Mouse (Mus musculus): ENCODE results near the gene Adam17. TPM values are rescaled to one million over a fixed set of nuclear protein-coding genes. Genes with fewer than 3 reads are reported as not detected.
A peak's percentile ranks its signal among the peaks of the same experiment; 100 is the strongest.

Gene Adam17
- polyA plus RNA-seq, 1 experiment from 2014 or later = 35.6 TPM

- Histone ChIP-seq H3K4me3 (ENCODE audit: low read depth, low read length) (no peak overlapping the region), H3K27me3 (replicated peaks; ENCODE audit: control insufficient read depth, insufficient read depth, low read length) (no peaks in the 10 kb centered on the region), H3K9ac (ENCODE audit: low read depth, low read length) (no peak overlapping the region), H3K4me2 (no peak overlapping the region), H3K27ac (ENCODE audit: low read depth, low read length) (no peak overlapping the region), H3K9me3 (ENCODE audit: control insufficient read depth, low read length) (no peaks in the 10 kb centered on the region), H3K4me1 (replicated peaks; ENCODE audit: control insufficient read depth, insufficient read depth, low read length) (no peaks in the 10 kb centered on the region; the same call in 1 of the 2 replicates), H3K36me3 (ENCODE audit: control insufficient read depth, insufficient read depth, low read length) (peaks cover 59% of the 10 kb centered on the region)
- DNase-seq (ENCODE audit: low spot score) (no peak), ATAC-seq (replicated peaks; ENCODE audit: low FRiP score) (no peak)
- WGBS = 90% methylated on average over 4 of the region's 4 CpGs
Observed at GRCm38 (mm10) chr12:21306721-21307120, 66.7 kb downstream of the Adam17 start.

- ATAC-seq (replicated peaks; ENCODE audit: low FRiP score) = no peak
Observed at GRCm38 (mm10) chr12:21305741-21306140, 67.7 kb downstream of the Adam17 start.

GRCm38 (mm10) chr12:21302361-21302783 lies 71.1 kb downstream of the Adam17 start:
- H3K4me1 ChIP-seq (replicated peaks; ENCODE audit: control insufficient read depth, insufficient read depth, low read length) = no peaks in the 10 kb centered on the region; the same call in 1 of the 2 replicates
- no peak overlapping the region for H3K4me3 ChIP-seq (ENCODE audit: low read depth, low read length)
- WGBS = 49% methylated on average over 5 of the region's 5 CpGs
- H3K4me2 ChIP-seq = no peak overlapping the region
- H3K9me3 ChIP-seq (ENCODE audit: control insufficient read depth, low read length) = no peaks in the 10 kb centered on the region
- H3K27ac ChIP-seq (ENCODE audit: low read depth, low read length) = no peak overlapping the region
- ATAC-seq (replicated peaks; ENCODE audit: low FRiP score) = peak; percentile 71
- H3K9ac ChIP-seq (ENCODE audit: low read depth, low read length) = no peak overlapping the region
- H3K27me3 ChIP-seq (replicated peaks; ENCODE audit: control insufficient read depth, insufficient read depth, low read length) = no peaks in the 10 kb centered on the region
- peaks cover 59% of the 10 kb centered on the region for H3K36me3 ChIP-seq (ENCODE audit: control insufficient read depth, insufficient read depth, low read length)
- DNase-seq (ENCODE audit: low spot score) = no peak

More at GRCm38 (mm10) chr12:21305741-21306140, 67.7 kb downstream of the Adam17 start:
- Histone ChIP-seq H3K27me3 (replicated peaks; ENCODE audit: control insufficient read depth, insufficient read depth, low read length) (no peaks in the 10 kb centered on the region), H3K36me3 (ENCODE audit: control insufficient read depth, insufficient read depth, low read length) (peaks cover 63% of the 10 kb centered on the region), H3K27ac (ENCODE audit: low read depth, low read length) (no peak overlapping the region), H3K9ac (ENCODE audit: low read depth, low read length) (no peak overlapping the region), H3K4me1 (replicated peaks; ENCODE audit: control insufficient read depth, insufficient read depth, low read length) (no peaks in the 10 kb centered on the region; the same call in 1 of the 2 replicates), H3K4me3 (ENCODE audit: low read depth, low read length) (no peak overlapping the region), H3K4me2 (no peak overlapping the region), H3K9me3 (ENCODE audit: control insufficient read depth, low read length) (no peaks in the 10 kb centered on the region)
- 81% methylated on average over 4 of the region's 4 CpGs for WGBS
- DNase-seq (ENCODE audit: low spot score) = no peak

GRCm38 (mm10) chr12:21301932-21302331 lies 71.5 kb downstream of the Adam17 start:
- Histone ChIP-seq H3K4me2 (no peak overlapping the region), H3K4me3 (ENCODE audit: low read depth, low read length) (no peak overlapping the region), H3K9ac (ENCODE audit: low read depth, low read length) (no peak overlapping the region), H3K36me3 (ENCODE audit: control insufficient read depth, insufficient read depth, low read length) (peaks cover 60% of the 10 kb centered on the region), H3K27me3 (replicated peaks; ENCODE audit: control insufficient read depth, insufficient read depth, low read length) (no peaks in the 10 kb centered on the region), H3K27ac (ENCODE audit: low read depth, low read length) (peak overlapping the region; percentile 41; the same call in 1 of the 2 replicates), H3K9me3 (ENCODE audit: control insufficient read depth, low read length) (no peaks in the 10 kb centered on the region), H3K4me1 (replicated peaks; ENCODE audit: control insufficient read depth, insufficient read depth, low read length) (no peaks in the 10 kb centered on the region; the same call in 1 of the 2 replicates)
- WGBS = 81% methylated on average over 8 of the region's 8 CpGs
- DNase-seq (ENCODE audit: low spot score) = no peak
- ATAC-seq (replicated peaks; ENCODE audit: low FRiP score) = no peak

GRCm38 (mm10) chr12:21301324-21301723 lies 72.1 kb downstream of the Adam17 start:
- H3K36me3 ChIP-seq (ENCODE audit: control insufficient read depth, insufficient read depth, low read length) = peaks cover 57% of the 10 kb centered on the region
- no peak overlapping the region for H3K4me2 ChIP-seq
- H3K27me3 ChIP-seq (replicated peaks; ENCODE audit: control insufficient read depth, insufficient read depth, low read length) = no peaks in the 10 kb centered on the region
- DNase-seq (ENCODE audit: low spot score) (no peak), ATAC-seq (replicated peaks; ENCODE audit: low FRiP score) (no peak; the same call in 1 of the 2 replicates)
- no peak overlapping the region for H3K4me3 ChIP-seq (ENCODE audit: low read depth, low read length)
- H3K9ac ChIP-seq (ENCODE audit: low read depth, low read length) = no peak overlapping the region
- H3K9me3 ChIP-seq (ENCODE audit: control insufficient read depth, low read length) = no peaks in the 10 kb centered on the region
- H3K4me1 ChIP-seq (replicated peaks; ENCODE audit: control insufficient read depth, insufficient read depth, low read length) = no peaks in the 10 kb centered on the region; the same call in 1 of the 2 replicates
- no peak overlapping the region for H3K27ac ChIP-seq (ENCODE audit: low read depth, low read length)
- 79% methylated on average over 7 of the region's 7 CpGs for WGBS

GRCm38 (mm10) chr12:21298856-21299255 lies 74.6 kb downstream of the Adam17 start:
- WGBS = 91% methylated on average over 11 of the region's 11 CpGs
- no peak for ATAC-seq (replicated peaks; ENCODE audit: low FRiP score)
- H3K27ac ChIP-seq (ENCODE audit: low read depth, low read length) = no peak overlapping the region

GRCm38 (mm10) chr12:21289651-21290050 lies 83.8 kb downstream of the Adam17 start:
- Histone ChIP-seq H3K27ac (ENCODE audit: low read depth, low read length) (no peak overlapping the region), H3K4me2 (no peak overlapping the region), H3K27me3 (replicated peaks; ENCODE audit: control insufficient read depth, insufficient read depth, low read length) (no peaks in the 10 kb centered on the region), H3K4me3 (ENCODE audit: low read depth, low read length) (no peak overlapping the region), H3K9me3 (ENCODE audit: control insufficient read depth, low read length) (no peaks in the 10 kb centered on the region), H3K4me1 (replicated peaks; ENCODE audit: control insufficient read depth, insufficient read depth, low read length) (peaks cover 9% of the 10 kb centered on the region; the same call in 1 of the 2 replicates), H3K36me3 (ENCODE audit: control insufficient read depth, insufficient read depth, low read length) (peaks cover 21% of the 10 kb centered on the region), H3K9ac (ENCODE audit: low read depth, low read length) (no peak overlapping the region)
- 79% methylated on average over 6 of the region's 6 CpGs for WGBS
- DNase-seq (ENCODE audit: low spot score) (no peak), ATAC-seq (replicated peaks; ENCODE audit: low FRiP score) (no peak)

More at GRCm38 (mm10) chr12:21298856-21299255, 74.6 kb downstream of the Adam17 start:
- Histone ChIP-seq H3K4me3 (ENCODE audit: low read depth, low read length) (no peak overlapping the region), H3K9me3 (ENCODE audit: control insufficient read depth, low read length) (no peaks in the 10 kb centered on the region), H3K9ac (ENCODE audit: low read depth, low read length) (no peak overlapping the region), H3K36me3 (ENCODE audit: control insufficient read depth, insufficient read depth, low read length) (peaks cover 56% of the 10 kb centered on the region), H3K27me3 (replicated peaks; ENCODE audit: control insufficient read depth, insufficient read depth, low read length) (no peaks in the 10 kb centered on the region), H3K4me1 (replicated peaks; ENCODE audit: control insufficient read depth, insufficient read depth, low read length) (no peaks in the 10 kb centered on the region; the same call in 1 of the 2 replicates), H3K4me2 (no peak overlapping the region)
- DNase-seq (ENCODE audit: low spot score) = no peak

GRCm38 (mm10) chr12:21288716-21289395 lies 84.6 kb downstream of the Adam17 start:
- H3K36me3 ChIP-seq (ENCODE audit: control insufficient read depth, insufficient read depth, low read length) = peaks cover 16% of the 10 kb centered on the region
- no peak overlapping the region for H3K9ac ChIP-seq (ENCODE audit: low read depth, low read length)
- DNase-seq (ENCODE audit: low spot score) = no peak
- H3K4me3 ChIP-seq (ENCODE audit: low read depth, low read length) = no peak overlapping the region
- H3K9me3 ChIP-seq (ENCODE audit: control insufficient read depth, low read length) = no peaks in the 10 kb centered on the region
- no peak overlapping the region for H3K27ac ChIP-seq (ENCODE audit: low read depth, low read length)
- H3K4me2 ChIP-seq = no peak overlapping the region
- WGBS = 91% methylated on average over 3 of the region's 3 CpGs
- no peak for ATAC-seq (replicated peaks; ENCODE audit: low FRiP score)
- peaks cover 9% of the 10 kb centered on the region; the same call in 1 of the 2 replicates for H3K4me1 ChIP-seq (replicated peaks; ENCODE audit: control insufficient read depth, insufficient read depth, low read length)
- H3K27me3 ChIP-seq (replicated peaks; ENCODE audit: control insufficient read depth, insufficient read depth, low read length) = no peaks in the 10 kb centered on the region
